Mouse (Mus musculus) spleen, adult 2 months (tissue): ENCODE results near the gene Fgfr2.

Source experiments
- CTCF ChIP-seq: fragments of 200-500 bp; IDR thresholded peaks from 2 replicates; pipeline ENCODE4 v1.5.1; 2011; ENCODE audit warnings: mild to moderate bottlenecking, inconsistent platforms; ENCODE audit not compliant: insufficient read depth, insufficient read length, insufficient replicate concordance; ENCODE audit errors: extremely low read depth
- POLR2A ChIP-seq: fragments of 200-500 bp; IDR thresholded peaks from 2 replicates; pipeline ENCODE4 v1.6.1; 2011; ENCODE audit warnings: low read depth, low read length, inconsistent platforms

DNA sequence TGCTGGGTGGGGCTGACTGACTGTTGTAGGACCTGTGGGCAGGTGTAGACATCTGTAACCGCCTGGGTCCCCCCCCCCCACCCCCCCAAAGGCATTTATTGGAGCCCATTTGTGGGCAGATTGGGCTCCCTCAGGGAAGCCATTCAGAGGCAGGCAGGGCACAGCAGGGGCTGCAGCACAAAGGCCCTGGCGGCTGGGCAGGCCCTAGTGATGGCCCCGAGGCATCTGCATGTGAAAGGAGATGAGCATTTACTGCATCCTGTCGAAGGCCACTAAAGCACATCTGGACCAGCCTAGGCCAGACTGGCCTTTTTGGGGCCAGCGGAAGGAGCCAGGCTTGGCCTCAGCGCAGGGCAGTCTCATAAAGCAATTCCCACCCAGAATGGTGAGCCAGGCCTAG lies 506.8 kb downstream of the Fgfr2 start:
- TF ChIP-seq CTCF (no peak), POLR2A (no peak)
